Mouse (Mus musculus) B cell, adult (primary cell): ENCODE data around the gene Chrna7. TPM values are rescaled to one million over a fixed set of nuclear protein-coding genes. Genes with fewer than 3 reads are reported as not detected.

Experiments used
- total RNA-seq: library from RNA; stranded (reverse); gene quantifications from 4 replicates; pipeline ENCODE4 v1.2.4, GENCODE M21; 2023; ENCODE audit not compliant: inconsistent age

The Chrna7 gene
- total RNA-seq: not detected in 4 replicates

GRCm38 (mm10) chr7:63212084-63212723, at the start of gene Chrna7:
Chrna7 (minus strand) TSS chr7:63212569.

Other genes with a start within 250 kb of the Chrna7 start
- gene Otud7a, start 232.2 kb upstream of the Chrna7 start, total RNA-seq: not detected in 4 replicates